Mouse (Mus musculus): ENCODE measurements at regions not wholly inside any gene's neighbourhood (a gene's known extent, or its start where the extent isn't known, plus 50 kb on each side); places are given as distances from the start of the nearest gene placed in this dataset.

DNA sequence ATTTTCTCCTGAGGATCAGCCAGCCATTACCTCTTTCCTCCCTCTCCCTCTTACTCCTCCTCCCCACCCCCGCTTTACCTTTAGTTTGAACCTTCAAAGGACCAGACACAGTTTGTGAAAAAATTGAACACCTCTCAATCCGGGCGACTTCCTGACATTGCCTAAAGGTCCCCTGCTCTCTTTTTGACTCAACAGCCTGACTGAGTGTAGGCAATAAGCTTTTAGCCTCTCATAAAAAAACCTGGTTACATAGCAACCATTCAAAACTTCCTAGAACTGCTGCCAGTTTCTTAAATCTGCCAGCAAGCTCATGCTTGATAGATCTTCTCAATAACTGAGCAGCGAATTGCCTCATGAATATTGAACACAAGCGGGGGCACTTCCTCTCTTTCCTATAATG is 71.7 kb downstream of the Zfp945 start:
- H3K36me3 ChIP-seq (ENCODE audit: control insufficient read depth, insufficient read depth, low read length), result no peaks in the 10 kb centered on the region
- no peak overlapping the region for H3K27ac ChIP-seq (replicated peaks; ENCODE audit: low read depth, low read length)
- DNase-seq (ENCODE audit: low spot score) (no peak), ATAC-seq (ENCODE audit: insufficient number of reproducible peaks, low FRiP score, low TSS enrichment, low read depth) (no peak)
- WGBS, result 78% methylated on average over 5 of the region's 5 CpGs
- no peaks in the 10 kb centered on the region for H3K9me3 ChIP-seq (ENCODE audit: control insufficient read depth, low read length)
- no peaks in the 10 kb centered on the region for H3K27me3 ChIP-seq (ENCODE audit: control insufficient read depth, insufficient read depth, low read length)
- H3K4me3 ChIP-seq (ENCODE audit: low read depth, low read length), result no peak overlapping the region
- H3K4me1 ChIP-seq (ENCODE audit: control insufficient read depth, insufficient read depth, low read length), result no peaks in the 10 kb centered on the region
- H3K9ac ChIP-seq (ENCODE audit: low read length), result no peak overlapping the region
- H3K4me2 ChIP-seq (ENCODE audit: low read depth, severe bottlenecking), result no peak overlapping the region

DNA sequence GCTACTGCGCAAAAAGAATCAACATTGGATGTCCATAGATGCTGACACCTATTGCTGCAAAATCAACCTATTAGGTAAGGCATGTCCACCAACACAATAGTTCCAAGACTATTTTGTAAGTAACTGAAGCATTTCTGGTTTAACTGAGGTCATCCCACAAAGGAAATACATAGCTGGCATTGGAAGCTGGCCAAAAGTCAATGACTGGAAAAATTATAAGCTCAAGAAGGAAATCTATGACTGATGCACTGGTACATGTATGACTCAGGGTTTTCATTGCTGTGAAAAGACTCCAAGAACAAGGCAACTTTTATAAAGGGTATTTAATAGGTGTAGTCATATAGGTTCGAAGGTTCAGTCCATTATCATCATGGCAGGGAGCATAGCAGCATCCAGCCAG is 82.5 kb downstream of the Zfp945 start:
- Histone ChIP-seq H3K4me1 (ENCODE audit: control insufficient read depth, insufficient read depth, low read length) (no peaks in the 10 kb centered on the region), H3K36me3 (ENCODE audit: control insufficient read depth, insufficient read depth, low read length) (no peaks in the 10 kb centered on the region), H3K4me3 (ENCODE audit: low read depth, low read length) (no peak overlapping the region), H3K9me3 (ENCODE audit: control insufficient read depth, low read length) (no peaks in the 10 kb centered on the region; the same call in 1 of the 2 replicates), H3K4me2 (ENCODE audit: low read depth, severe bottlenecking) (no peak overlapping the region), H3K9ac (ENCODE audit: low read length) (no peak overlapping the region), H3K27me3 (ENCODE audit: control insufficient read depth, insufficient read depth, low read length) (no peaks in the 10 kb centered on the region), H3K27ac (replicated peaks; ENCODE audit: low read depth, low read length) (no peak overlapping the region)
- WGBS, result 86% methylated on average over 2 of the region's 2 CpGs
- DNase-seq (ENCODE audit: low spot score) (no peak), ATAC-seq (ENCODE audit: insufficient number of reproducible peaks, low FRiP score, low TSS enrichment, low read depth) (no peak)

DNA sequence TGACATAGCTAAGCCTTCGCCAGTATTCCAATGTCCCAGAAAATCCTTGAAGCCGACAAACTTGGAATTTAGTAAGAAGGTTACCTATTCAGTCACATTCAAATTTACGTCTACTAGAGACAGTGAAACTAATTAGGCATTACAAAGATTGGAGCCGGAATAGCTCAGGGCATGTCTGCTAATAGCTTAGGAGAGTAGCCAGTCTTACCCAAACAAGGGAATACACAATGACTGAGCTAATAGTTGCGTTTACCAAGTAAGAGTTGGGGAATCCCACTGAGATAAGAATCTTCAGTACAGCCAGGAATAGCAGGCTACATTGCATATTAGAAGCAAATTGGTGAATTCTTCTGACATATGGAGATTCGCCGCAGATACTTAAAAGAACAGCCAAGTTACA is 121.2 kb downstream of the Zfp945 start:
- no peaks in the 10 kb centered on the region for H3K9me3 ChIP-seq (ENCODE audit: control insufficient read depth, low read length)
- H3K27ac ChIP-seq (replicated peaks; ENCODE audit: low read depth, low read length), result no peak overlapping the region
- H3K9ac ChIP-seq (ENCODE audit: low read length), result no peak overlapping the region
- H3K4me2 ChIP-seq (ENCODE audit: low read depth, severe bottlenecking), result no peak overlapping the region
- ATAC-seq (ENCODE audit: insufficient number of reproducible peaks, low FRiP score, low TSS enrichment, low read depth) (no peak), DNase-seq (ENCODE audit: low spot score) (no peak)
- H3K27me3 ChIP-seq (ENCODE audit: control insufficient read depth, insufficient read depth, low read length), result no peaks in the 10 kb centered on the region
- 54% methylated on average over 7 of the region's 7 CpGs for WGBS
- no peak overlapping the region for H3K4me3 ChIP-seq (ENCODE audit: low read depth, low read length)
- H3K36me3 ChIP-seq (ENCODE audit: control insufficient read depth, insufficient read depth, low read length), result no peaks in the 10 kb centered on the region
- no peaks in the 10 kb centered on the region for H3K4me1 ChIP-seq (ENCODE audit: control insufficient read depth, insufficient read depth, low read length)

DNA sequence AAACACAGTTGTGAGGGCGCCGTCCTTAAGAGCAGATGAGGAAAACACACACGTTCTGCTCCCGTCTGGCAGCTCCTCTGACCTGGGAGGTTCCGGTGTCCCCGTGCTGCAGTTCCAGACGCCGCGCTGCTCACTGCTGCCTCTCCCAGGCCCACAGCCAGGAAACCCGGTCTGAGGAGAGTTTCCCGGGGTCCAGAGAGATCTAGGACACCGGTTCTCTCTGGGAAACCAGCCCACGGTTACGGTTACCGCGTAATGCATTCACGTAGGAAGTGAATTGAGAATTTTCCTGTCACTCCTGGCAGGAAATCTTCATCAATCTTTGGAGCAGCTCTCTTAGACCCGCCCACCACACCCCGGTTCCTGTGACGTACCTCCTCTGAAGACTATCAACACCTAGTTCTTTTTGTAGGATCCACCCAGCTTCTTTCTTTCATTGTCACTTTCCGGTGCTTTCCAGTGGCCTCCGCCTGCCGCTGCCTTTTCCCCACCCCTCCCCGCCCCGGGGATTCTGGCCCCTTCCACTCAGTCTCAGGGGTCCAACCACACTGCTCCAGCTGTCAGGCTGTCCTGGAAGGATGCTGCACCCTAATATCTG is 127.3 kb downstream of the Zfp945 start:
- Histone ChIP-seq H3K4me2 (ENCODE audit: low read depth, severe bottlenecking) (peak overlapping the region; percentile 44), H3K9ac (ENCODE audit: low read length) (peak overlapping the region; percentile 67), H3K36me3 (ENCODE audit: control insufficient read depth, insufficient read depth, low read length) (0 out of 2 replicates have a peak, but pooled peaks cover 2% of the 10 kb centered on the region), H3K4me3 (ENCODE audit: low read depth, low read length) (peak overlapping the region; percentile 52), H3K9me3 (ENCODE audit: control insufficient read depth, low read length) (0 out of 2 replicates have a peak, but pooled peaks cover 3% of the 10 kb centered on the region), H3K27ac (replicated peaks; ENCODE audit: low read depth, low read length) (no peak overlapping the region; the same call in 1 of the 2 replicates), H3K4me1 (ENCODE audit: control insufficient read depth, insufficient read depth, low read length) (no peaks in the 10 kb centered on the region), H3K27me3 (ENCODE audit: control insufficient read depth, insufficient read depth, low read length) (no peaks in the 10 kb centered on the region)
- DNase-seq (ENCODE audit: low spot score), result peak; percentile 77
- peak; percentile 89 for ATAC-seq (ENCODE audit: insufficient number of reproducible peaks, low FRiP score, low TSS enrichment, low read depth)
- 0% methylated on average over 25 of the region's 25 CpGs for WGBS

DNA sequence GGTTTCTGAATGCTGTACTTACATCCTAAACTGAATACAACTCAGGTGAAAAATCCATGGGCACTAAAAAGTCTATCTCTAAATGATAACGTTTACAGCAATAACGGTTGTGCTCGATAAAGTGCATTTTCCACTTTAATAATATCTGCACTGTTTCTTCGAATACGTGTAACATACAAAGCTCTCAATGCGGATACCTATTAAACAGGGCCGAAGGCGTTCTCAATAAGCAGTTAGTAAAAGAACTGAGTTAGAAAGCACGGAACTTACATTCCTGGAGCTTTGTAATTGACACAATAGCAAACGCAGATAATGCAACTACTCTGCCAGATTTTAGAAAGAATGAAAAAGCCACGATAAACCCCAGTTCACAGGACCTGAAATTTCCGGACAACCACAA is 127.8 kb downstream of the Zfp945 start:
- no peak for DNase-seq (ENCODE audit: low spot score)

DNA sequence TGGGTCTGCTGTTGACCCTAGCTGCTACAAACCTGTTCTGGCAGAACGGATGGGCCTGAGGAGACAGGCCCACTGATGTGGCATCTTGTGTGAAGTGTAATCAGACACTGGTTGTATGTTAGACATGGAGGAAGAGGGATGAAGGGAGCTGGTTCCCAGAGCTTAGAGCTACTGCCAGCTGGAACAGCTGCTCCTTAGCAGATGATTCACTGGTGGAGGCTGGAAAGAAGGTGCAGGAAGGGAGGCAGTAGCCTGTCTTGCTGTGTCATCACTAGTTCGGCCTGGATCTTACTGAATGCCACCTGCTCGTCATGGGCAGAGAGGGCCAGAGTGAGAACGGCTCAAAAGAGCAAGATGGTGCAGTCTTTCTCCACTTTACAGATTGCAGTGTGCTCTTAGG is 130.6 kb downstream of the Zfp945 start:
- Histone ChIP-seq H3K36me3 (ENCODE audit: control insufficient read depth, insufficient read depth, low read length) (0 out of 2 replicates have a peak, but pooled peaks cover 4% of the 10 kb centered on the region), H3K9me3 (ENCODE audit: control insufficient read depth, low read length) (peaks cover 3% of the 10 kb centered on the region; the same call in 1 of the 2 replicates), H3K4me1 (ENCODE audit: control insufficient read depth, insufficient read depth, low read length) (no peaks in the 10 kb centered on the region), H3K4me3 (ENCODE audit: low read depth, low read length) (no peak overlapping the region), H3K27me3 (ENCODE audit: control insufficient read depth, insufficient read depth, low read length) (no peaks in the 10 kb centered on the region), H3K4me2 (ENCODE audit: low read depth, severe bottlenecking) (no peak overlapping the region), H3K27ac (replicated peaks; ENCODE audit: low read depth, low read length) (no peak overlapping the region), H3K9ac (ENCODE audit: low read length) (no peak overlapping the region)
- 93% methylated on average over 4 of the region's 4 CpGs for WGBS
- DNase-seq (ENCODE audit: low spot score), result no peak
- ATAC-seq (ENCODE audit: insufficient number of reproducible peaks, low FRiP score, low TSS enrichment, low read depth), result no peak

More for the DNA sequence above, 127.8 kb downstream of the Zfp945 start:
- 14% methylated on average over 12 of the region's 12 CpGs for WGBS
- Histone ChIP-seq H3K4me2 (ENCODE audit: low read depth, severe bottlenecking) (peak overlapping the region; percentile 44), H3K27ac (replicated peaks; ENCODE audit: low read depth, low read length) (no peak overlapping the region; the same call in 1 of the 2 replicates), H3K4me3 (ENCODE audit: low read depth, low read length) (peak overlapping the region; percentile 52), H3K36me3 (ENCODE audit: control insufficient read depth, insufficient read depth, low read length) (0 out of 2 replicates have a peak, but pooled peaks cover 2% of the 10 kb centered on the region), H3K9ac (ENCODE audit: low read length) (peak overlapping the region; percentile 67), H3K9me3 (ENCODE audit: control insufficient read depth, low read length) (0 out of 2 replicates have a peak, but pooled peaks cover 3% of the 10 kb centered on the region), H3K4me1 (ENCODE audit: control insufficient read depth, insufficient read depth, low read length) (no peaks in the 10 kb centered on the region), H3K27me3 (ENCODE audit: control insufficient read depth, insufficient read depth, low read length) (no peaks in the 10 kb centered on the region)
- no peak; the same call in 1 of the 2 replicates for ATAC-seq (ENCODE audit: insufficient number of reproducible peaks, low FRiP score, low TSS enrichment, low read depth)
